Mouse (Mus musculus): ENCODE measurements around the gene Tmem168. TPM values are rescaled to one million over a fixed set of nuclear protein-coding genes. Genes with fewer than 3 reads are reported as not detected.

Tmem168 gene
- total RNA-seq, 1 experiment from 2014 or later: 41.3 TPM

- no peak for ATAC-seq (replicated peaks in 1 of 2; ENCODE audit: insufficient read depth in 1 of 2, low FRiP score in 2 of 2, low TSS enrichment in 1 of 2, low read depth in 1 of 2, poor library complexity in 2 of 2, severe bottlenecking in 2 of 2)
These were observed 9.5 kb downstream of the Tmem168 start for GRCm38 (mm10) chr6:13598239-13598923.

- no peak for ATAC-seq (replicated peaks in 1 of 2; ENCODE audit: insufficient read depth in 1 of 2, low FRiP score in 2 of 2, low TSS enrichment in 1 of 2, low read depth in 1 of 2, poor library complexity in 2 of 2, severe bottlenecking in 2 of 2)
These were observed 15.1 kb downstream of the Tmem168 start for GRCm38 (mm10) chr6:13592729-13593345.

GRCm38 (mm10) chr6:13586560-13586959 lies 21.3 kb downstream of the Tmem168 start:
- no peak for ATAC-seq (replicated peaks in 1 of 2; ENCODE audit: insufficient read depth in 1 of 2, low FRiP score in 2 of 2, low TSS enrichment in 1 of 2, low read depth in 1 of 2, poor library complexity in 2 of 2, severe bottlenecking in 2 of 2)

GRCm38 (mm10) chr6:13586154-13586553 lies 21.7 kb downstream of the Tmem168 start:
- no peak for ATAC-seq (replicated peaks in 1 of 2; ENCODE audit: insufficient read depth in 1 of 2, low FRiP score in 2 of 2, low TSS enrichment in 1 of 2, low read depth in 1 of 2, poor library complexity in 2 of 2, severe bottlenecking in 2 of 2)

GRCm38 (mm10) chr6:13584788-13585187 lies 23.1 kb downstream of the Tmem168 start:
- no peak for ATAC-seq (replicated peaks in 1 of 2; ENCODE audit: insufficient read depth in 1 of 2, low FRiP score in 2 of 2, low TSS enrichment in 1 of 2, low read depth in 1 of 2, poor library complexity in 2 of 2, severe bottlenecking in 2 of 2)

- ATAC-seq (replicated peaks in 1 of 2; ENCODE audit: insufficient read depth in 1 of 2, low FRiP score in 2 of 2, low TSS enrichment in 1 of 2, low read depth in 1 of 2, poor library complexity in 2 of 2, severe bottlenecking in 2 of 2): no peak
These were observed 25.8 kb downstream of the Tmem168 start for GRCm38 (mm10) chr6:13582075-13582474.

- no peak; a peak in 1 of 4 replicates for ATAC-seq (replicated peaks in 1 of 2; ENCODE audit: insufficient read depth in 1 of 2, low FRiP score in 2 of 2, low TSS enrichment in 1 of 2, low read depth in 1 of 2, poor library complexity in 2 of 2, severe bottlenecking in 2 of 2)
These were observed 42.2 kb downstream of the Tmem168 start for GRCm38 (mm10) chr6:13565734-13566133.

GRCm38 (mm10) chr6:13555266-13555665 lies 52.6 kb downstream of the Tmem168 start:
- no peak for ATAC-seq (replicated peaks in 1 of 2; ENCODE audit: insufficient read depth in 1 of 2, low FRiP score in 2 of 2, low TSS enrichment in 1 of 2, low read depth in 1 of 2, poor library complexity in 2 of 2, severe bottlenecking in 2 of 2)

GRCm38 (mm10) chr6:13541761-13542160 lies 66.1 kb downstream of the Tmem168 start:
- no peak for ATAC-seq (replicated peaks in 1 of 2; ENCODE audit: insufficient read depth in 1 of 2, low FRiP score in 2 of 2, low TSS enrichment in 1 of 2, low read depth in 1 of 2, poor library complexity in 2 of 2, severe bottlenecking in 2 of 2)

- ATAC-seq (replicated peaks in 1 of 2; ENCODE audit: insufficient read depth in 1 of 2, low FRiP score in 2 of 2, low TSS enrichment in 1 of 2, low read depth in 1 of 2, poor library complexity in 2 of 2, severe bottlenecking in 2 of 2): no peak
These were observed 70.5 kb downstream of the Tmem168 start for GRCm38 (mm10) chr6:13537275-13537964.

Other genes starting within 250 kb of the Tmem168 start
- gene Bmt2, start 69.9 kb upstream of the Tmem168 start, total RNA-seq (2017): 21.0 and 24.8 TPM in 2 replicates
- gene Gpr85, start 231.8 kb upstream of the Tmem168 start, total RNA-seq (2017): 0.31 and 0.55 TPM in 2 replicates